Mouse (Mus musculus) heart, adult 11 months (tissue): ENCODE measurements around the gene BC030867.
"Not testable (repeated sequence)": the region's sequence is repeated elsewhere in the genome, so short reads cannot be mapped to it uniquely, and the experiment has no call there.

Source experiments
- DNase-seq: peaks from one replicate; pipeline ENCODE4 v3.0.0; 2022

BC030867 gene

GRCm38 (mm10) chr11:102258521-102258920 lies 9.8 kb downstream of the BC030867 start:
- no peak for DNase-seq

- no peak for DNase-seq
Observed at GRCm38 (mm10) chr11:102263211-102263610, 14.5 kb downstream of the BC030867 start.

- DNase-seq = no peak
Observed at GRCm38 (mm10) chr11:102265816-102266215, 17.1 kb downstream of the BC030867 start.

GRCm38 (mm10) chr11:102266631-102267355 lies 18.1 kb downstream of the BC030867 start:
- no peak for DNase-seq

GRCm38 (mm10) chr11:102267480-102267879 lies 18.8 kb downstream of the BC030867 start:
- DNase-seq = peak; percentile 97

- no peak for DNase-seq
Observed at GRCm38 (mm10) chr11:102268520-102269244, 20.0 kb downstream of the BC030867 start, which contains the start of gene Asb16. Gene Asb16 (plus strand): TSS chr11:102268743.

GRCm38 (mm10) chr11:102276411-102276915 lies 27.8 kb downstream of the BC030867 start:
- DNase-seq = no peak

- DNase-seq = no peak
Observed at GRCm38 (mm10) chr11:102277754-102278153, 29.1 kb downstream of the BC030867 start.

GRCm38 (mm10) chr11:102279595-102279994 lies 30.9 kb downstream of the BC030867 start:
- DNase-seq = no peak

GRCm38 (mm10) chr11:102280267-102280666 lies 31.6 kb downstream of the BC030867 start:
- not testable (repeated sequence) for DNase-seq

- no peak for DNase-seq
Observed at GRCm38 (mm10) chr11:102283922-102284321, 35.2 kb downstream of the BC030867 start.

- DNase-seq = peak; percentile 100
Observed at GRCm38 (mm10) chr11:102284501-102285094, 35.9 kb downstream of the BC030867 start, which contains the start of gene Tmub2. Gene Tmub2 (plus strand): TSS chr11:102284931.

- DNase-seq = peak; percentile 99
Observed at GRCm38 (mm10) chr11:102285095-102285834, 36.6 kb downstream of the BC030867 start.

- peak; percentile 93 for DNase-seq
Observed at GRCm38 (mm10) chr11:102287485-102287884, 38.8 kb downstream of the BC030867 start.

- peak; percentile 87 for DNase-seq
Observed at GRCm38 (mm10) chr11:102288027-102288804, 39.5 kb downstream of the BC030867 start.

GRCm38 (mm10) chr11:102288913-102289312 lies 40.2 kb downstream of the BC030867 start:
- DNase-seq = peak; percentile 90

GRCm38 (mm10) chr11:102289511-102290100 lies 40.9 kb downstream of the BC030867 start:
- DNase-seq = peak; percentile 92

GRCm38 (mm10) chr11:102290141-102290540 lies 41.5 kb downstream of the BC030867 start:
- peak; percentile 90 for DNase-seq

GRCm38 (mm10) chr11:102291051-102291535 lies 42.4 kb downstream of the BC030867 start:
- DNase-seq = peak; percentile 92

GRCm38 (mm10) chr11:102293971-102294370 lies 45.3 kb downstream of the BC030867 start:
- DNase-seq = peak; percentile 92

GRCm38 (mm10) chr11:102294416-102294815 lies 45.7 kb downstream of the BC030867 start:
- peak; percentile 89 for DNase-seq
